Mouse (Mus musculus) CD4-positive, CD25-positive, alpha-beta regulatory T cell, adult 2 months (primary cell): ENCODE measurements at regions not wholly inside any gene's neighbourhood (a gene's known extent, or its start where the extent isn't known, plus 50 kb on each side); places are given as distances from the start of the nearest gene placed in this dataset.

Experiments used
- DNase-seq: peaks from one replicate; pipeline ENCODE4 v3.0.0-alpha.2; 2012; ENCODE audit warnings: low read depth, low spot score

DNA sequence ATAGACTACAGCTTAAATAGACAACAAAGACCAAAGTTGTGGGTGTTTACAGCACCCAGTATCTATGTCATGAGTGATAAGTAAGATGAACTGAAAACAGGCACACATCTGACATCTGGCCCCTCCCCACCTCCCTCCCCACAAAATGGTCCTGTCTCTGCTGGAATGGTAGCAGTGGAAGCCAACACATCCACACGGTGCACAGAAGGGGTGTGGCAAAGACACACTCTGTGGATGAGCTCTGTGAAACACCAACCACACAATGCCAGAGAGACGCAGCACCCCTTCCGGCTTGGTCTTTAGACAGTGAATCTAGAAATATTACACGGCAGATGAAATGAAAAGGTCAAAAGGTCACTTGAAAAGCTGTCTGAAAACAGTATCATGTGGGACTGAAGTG is 85.6 kb downstream of the Fgf18 start:
- no peak for DNase-seq

DNA sequence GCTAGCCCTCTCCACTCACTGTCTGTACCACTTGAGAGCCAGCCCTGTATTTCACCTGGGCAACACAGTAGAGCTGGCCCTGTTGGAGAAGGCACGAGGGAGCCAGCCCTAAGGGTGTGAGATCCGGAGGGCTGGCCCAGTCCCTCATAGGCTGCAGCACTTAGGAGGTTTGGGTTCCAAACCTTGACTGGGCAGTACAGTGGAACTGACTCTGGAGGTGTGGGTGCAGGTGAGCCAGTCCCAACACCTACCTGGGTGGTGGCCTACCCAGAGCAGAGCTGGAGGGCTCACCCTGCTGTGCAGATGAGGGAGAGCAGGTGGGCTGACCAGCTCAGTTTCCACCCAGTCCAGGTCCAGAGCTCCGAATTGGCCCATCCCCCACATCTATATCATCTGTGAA is 86.8 kb downstream of the Fgf18 start:
- DNase-seq, result no peak

DNA sequence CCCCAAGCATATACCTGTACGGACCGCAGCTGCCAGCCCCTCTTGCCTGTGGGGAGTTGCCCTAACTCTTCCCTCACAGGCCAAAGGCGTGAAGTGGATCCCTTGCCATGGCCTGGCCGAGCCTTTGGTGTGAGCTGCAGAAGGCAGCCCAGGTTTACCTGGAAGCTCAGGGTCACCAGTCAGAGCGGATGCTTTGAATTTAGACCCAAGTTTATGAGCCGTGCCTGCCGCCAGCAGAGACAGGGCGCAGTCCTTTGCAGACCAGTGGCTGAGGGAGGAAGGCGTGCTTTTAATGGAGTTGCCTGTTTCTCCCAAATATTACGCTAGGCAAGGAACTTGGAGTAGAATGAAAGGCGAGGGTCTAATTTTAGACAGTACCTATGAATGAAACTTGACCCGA is 97.0 kb downstream of the Fgf18 start:
- no peak for DNase-seq

DNA sequence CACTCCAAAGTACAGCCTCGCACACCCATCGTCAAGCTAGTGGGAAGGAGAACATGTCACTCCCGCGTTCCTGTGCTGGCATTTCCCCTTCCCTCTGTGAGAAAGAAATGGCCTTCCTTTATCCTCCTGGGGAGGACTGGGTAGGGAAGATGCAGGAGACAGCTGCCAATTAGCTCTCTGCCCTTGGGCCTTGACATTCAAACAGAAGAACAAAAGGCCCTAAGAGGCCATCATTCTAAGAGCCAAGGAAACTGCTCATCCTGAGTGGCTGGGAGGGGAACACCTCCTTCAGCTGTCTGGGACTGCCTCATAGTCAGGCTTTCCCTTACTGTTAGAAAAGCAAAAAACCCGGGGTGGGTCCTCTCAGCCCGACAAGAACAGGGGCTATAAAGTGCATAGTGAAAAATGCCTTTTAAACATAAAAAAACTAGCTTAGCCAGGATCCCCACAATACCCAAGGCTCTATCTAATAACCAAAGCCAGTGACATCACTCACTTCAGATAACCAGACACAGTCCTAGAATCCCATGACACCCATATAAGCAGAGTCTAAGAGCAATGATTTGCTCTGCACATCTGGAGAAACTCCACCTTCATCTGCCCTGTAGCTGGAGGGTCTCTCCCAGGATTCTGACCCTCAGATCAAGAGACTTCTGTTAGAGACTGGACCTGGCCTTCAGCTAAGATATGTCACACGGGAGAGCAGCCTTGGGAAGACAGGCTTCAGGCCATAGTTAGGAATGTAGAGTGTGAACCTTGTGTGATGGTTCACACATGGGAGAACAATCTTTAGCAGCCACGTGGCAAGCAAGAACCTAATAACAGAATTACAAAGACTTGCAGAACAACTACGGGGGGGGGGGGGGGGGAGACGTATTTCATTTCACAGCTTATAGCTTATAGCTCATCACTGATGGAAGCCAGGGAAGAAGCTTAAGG is 107.1 kb downstream of the Fgf18 start:
- no peak for DNase-seq

DNA sequence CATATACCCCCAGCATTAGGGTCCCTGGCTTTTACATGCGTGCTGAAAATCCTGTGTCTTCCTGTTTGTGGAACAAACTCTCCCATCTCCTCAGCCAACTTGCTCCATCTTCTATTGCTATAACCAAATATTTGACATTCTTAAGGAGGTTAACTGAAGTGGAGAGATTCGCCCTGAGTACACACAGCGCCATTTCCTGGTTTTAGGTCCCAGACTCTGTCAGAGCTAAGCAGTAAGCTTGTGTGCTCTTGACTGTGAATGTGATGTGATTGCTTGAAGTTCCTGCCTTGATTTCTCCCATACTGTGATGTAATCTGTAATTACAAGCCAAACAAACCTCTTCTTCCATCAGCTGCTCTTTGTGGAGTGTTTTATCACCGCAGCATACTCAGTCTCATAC is 110.8 kb downstream of the Fgf18 start:
- DNase-seq, result no peak

DNA sequence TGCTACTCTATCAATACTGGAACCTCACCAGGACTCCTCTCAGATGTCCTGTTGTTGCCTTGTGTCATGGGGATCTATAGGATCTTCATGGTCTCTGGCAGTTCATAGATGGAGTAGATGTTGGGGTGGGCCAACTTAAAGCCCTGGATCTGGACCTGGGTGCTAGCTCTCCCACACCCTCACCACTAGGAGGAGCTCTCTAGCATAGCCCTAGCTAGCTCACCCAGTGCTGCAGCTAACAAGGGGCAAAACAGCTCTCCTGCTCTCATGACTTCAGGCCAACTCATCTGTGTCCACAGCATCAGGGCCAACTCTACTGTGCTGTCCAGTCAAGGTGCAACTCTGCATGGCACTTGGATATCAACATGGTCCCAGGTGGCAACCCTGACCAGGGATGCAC is 118.3 kb downstream of the Fgf18 start:
- peak; percentile 56 for DNase-seq

DNA sequence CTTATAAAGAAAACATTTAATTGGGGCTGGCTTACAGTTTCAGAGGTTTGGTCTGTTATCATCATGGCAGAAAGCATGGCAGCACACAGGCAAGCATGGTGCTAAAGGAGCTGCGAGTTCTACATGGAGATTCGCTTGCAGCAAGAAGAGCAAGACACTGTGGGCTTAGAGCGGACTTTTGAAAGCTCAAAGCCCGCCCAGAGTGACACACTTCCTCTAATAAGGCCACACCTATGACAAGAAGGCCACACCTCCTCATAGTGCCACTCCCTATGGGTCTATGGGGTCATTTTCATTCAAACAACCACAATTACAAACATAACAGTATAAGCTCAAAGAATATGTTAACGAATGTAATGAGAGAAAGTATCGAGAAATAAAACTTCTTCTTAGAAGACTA is 120.1 kb downstream of the Fgf18 start:
- DNase-seq, result no peak

DNA sequence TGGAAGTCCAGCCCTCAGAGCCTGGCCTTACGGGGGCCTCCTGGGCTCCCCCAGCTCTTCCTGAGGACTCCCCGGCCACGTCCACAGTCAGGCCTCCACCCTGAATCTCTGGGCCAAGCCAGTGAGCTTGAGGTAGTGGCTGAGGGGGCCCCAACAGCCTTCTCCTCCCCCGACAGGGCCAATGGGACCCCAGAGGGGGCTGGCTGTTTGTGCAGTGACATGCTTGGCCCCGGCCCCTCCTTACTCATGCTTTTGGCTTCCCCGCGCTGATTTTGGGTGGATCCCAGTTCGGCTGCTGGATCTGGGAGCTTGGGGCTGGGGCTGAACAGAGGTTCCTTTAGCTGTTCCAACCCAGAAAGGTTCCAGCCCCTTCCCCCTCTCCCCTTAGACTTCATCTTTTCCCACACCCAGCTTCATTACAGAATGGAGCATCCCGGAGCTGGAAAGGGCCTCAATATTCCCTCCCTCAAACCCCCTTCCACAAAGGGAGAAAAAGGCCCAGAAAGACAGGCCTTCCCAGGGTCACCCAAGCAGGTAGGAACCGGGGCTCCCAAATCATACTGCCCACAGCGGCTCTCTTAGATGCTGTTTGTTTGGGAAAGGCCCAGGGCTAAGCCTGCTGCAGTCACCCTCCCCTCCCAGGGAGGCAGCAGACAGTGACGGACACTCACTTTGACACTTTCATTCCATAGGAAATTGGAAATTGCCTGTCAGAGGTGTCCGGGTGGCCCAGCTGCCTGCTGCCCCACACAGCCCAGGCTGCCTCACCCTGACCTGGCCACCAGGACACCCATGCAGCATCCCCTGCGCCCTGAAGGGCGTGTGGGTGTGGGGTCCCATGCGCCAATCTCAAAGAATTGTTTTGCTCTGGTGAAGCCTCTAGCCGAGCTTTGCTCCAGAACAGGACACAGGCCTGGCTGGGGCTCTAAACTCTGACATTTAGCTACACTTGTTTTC is 133.7 kb downstream of the Fgf18 start:
- DNase-seq, result no peak

DNA sequence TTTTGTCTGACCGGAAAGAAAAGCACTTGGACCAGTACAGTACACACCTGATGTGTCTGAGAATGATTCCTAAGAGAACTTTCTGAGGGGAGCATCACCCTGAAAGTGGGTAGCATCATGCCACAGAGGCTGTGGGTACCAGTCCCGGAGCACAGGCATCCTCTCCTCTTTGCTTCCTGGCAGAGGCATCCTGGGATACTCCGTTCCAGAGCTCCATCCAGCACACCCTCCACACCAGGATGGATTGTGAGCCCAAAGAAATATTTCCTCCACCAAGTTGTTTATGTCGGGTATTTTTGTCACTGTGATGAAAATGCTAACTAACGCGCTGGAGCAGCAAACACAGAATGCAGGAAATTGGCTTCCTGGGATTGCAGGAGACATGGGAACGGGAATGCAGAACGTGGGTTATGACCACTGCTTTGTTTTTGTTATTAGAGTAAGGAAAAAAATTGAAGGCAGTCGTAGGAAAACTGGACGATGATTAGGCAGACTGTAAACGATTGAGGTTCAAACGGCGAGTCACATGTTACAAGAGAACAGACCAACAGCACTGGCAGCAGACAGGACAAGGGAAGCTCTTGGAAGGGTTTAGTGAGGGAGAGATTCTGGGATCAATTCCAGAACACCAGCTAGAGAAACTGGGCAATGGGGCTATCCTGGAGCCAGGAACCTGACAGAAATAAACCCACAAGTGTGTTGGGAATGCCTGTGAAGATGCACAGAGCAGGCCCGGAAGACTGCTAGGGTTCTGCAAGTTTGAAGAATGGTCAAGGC is 134.6 kb downstream of the Fgf18 start:
- DNase-seq, result no peak

DNA sequence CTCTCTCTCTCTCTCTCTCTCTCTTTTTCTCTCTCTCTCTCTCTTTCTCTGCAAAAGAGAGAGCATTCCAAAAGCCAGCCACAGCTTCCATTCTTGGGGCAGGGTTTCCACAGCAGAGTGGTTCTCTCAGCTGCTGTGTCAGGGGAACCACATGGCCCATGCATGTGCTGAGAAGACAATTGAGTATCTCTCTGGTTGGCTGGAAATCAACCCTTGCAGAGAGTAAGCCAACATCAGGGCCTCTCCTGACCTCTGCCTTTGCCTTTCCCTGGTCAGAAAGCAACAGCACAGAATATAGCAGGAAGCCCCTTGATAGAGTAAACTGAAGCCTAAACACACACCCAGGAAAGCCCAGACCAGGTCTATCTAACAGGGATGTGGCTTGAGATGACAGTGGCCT is 138.6 kb downstream of the Fgf18 start:
- no peak for DNase-seq

DNA sequence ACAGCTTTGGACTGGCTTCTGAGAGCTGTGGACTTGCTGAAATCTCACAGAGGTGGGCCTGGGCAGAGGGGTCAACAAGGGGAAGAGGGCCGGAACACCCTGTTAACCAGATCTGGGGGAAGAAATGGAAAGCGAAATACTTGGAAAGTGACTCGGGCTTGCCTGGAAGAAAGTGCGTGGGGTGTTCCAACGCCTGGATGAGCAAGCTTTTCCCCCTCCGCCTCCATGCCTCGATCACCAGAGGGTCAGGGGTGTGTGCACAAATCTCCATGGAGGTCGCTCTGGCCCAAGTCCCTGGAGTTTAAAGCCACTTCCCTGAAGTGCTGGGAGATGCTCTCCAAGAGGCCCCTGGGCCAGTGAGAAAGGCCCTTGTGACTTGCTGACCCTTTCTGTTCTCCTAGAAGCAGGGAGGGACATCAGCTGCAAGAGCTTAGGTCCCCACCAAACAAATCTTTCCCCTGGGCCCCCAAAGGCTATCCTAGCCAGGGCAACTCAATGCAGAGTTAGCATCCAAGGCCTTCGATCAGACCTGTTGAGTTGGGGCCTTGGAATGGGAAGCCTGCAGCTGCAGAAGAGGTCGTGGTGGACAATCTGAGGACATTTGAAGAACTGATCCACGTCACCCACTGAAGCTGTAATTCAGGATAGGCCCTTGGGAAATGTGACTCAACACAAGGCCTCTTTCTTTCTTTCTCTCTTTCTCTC is 139.2 kb downstream of the Fgf18 start:
- no peak for DNase-seq

DNA sequence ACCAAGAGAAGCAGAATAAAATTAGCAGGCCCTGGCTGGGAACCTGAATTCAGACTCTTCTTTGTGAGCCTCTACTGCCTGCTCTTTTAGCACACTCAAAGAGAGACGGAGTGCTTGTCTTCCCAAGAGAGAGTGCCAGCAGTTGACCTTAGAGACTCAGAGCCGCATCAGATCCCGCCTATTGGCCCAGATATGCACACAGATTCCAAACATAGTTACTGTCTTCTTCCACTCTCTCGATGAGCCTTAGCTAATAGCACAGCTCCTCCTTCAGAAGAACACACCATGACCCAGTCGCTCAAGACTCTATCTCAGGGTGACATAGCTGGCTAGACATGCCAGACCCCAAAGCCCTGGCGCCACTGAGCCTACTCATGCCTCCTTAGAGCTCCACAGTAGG is 139.8 kb downstream of the Fgf18 start:
- DNase-seq, result no peak

DNA sequence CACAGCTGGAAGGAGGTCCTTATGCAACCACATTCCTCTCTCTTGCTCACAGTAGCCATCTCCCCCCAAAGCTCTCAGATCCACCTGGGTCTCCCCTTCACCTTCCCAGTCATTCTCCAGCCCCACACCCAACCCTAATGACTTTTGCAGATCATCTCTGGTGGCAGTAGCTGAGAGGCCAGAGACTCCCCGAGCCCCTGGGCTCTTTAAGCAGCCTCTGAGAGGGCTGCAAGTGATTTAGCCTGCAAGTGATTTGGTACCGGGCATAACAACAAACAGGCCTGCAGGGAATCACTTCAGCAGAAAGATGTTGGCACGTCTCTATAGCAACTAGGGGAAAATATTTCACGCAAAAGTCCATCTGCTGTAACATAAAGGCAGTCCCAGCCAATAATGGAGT is 142.0 kb downstream of the Fgf18 start:
- no peak for DNase-seq

DNA sequence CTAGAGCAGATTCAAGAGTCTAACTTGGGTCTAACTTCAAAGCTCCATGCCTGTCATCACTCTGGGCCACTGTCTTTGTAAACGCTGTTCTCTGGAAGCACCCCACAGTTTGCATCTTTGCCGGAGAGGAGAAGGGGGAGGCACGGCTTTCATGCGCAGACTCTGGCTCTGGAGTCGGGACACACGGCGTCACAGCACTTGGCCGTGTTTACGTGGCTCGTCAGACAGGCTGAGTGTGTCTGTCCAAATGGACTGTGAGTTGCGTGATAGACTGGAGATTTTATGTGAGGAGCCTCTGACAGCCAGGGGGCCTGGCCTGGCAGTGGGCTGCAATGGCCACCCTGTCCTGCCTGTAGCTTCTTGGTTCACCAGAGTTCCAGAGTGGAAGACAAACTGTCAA is 142.6 kb downstream of the Fgf18 start:
- DNase-seq, result no peak

DNA sequence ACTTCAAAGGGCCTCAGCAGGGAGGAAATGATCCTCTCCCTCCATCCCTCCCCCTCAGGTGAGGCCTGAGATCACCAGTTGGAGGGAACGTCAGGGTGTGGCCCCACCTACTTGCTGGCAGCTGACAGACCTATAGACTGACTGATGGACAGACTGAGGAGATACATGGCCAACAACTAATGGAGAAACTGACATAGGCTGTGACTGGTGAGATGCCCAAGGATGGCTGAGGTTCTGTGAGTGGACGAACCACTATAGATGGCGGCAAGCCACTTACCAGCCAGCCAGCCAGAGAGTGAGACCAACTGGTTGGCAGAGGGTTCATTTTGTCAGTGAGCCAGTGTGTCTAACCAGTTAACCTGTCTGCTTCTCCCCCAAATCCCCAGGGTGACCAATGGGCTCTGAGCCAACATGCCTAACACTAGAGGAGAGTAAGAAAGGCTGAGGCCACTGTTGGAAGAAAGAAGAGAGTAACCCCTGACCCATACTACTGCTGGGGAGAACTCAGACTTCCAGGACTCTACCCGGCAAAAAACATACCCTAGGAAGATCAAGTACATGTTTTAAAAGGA is 147.4 kb downstream of the Fgf18 start:
- DNase-seq, result no peak

DNA sequence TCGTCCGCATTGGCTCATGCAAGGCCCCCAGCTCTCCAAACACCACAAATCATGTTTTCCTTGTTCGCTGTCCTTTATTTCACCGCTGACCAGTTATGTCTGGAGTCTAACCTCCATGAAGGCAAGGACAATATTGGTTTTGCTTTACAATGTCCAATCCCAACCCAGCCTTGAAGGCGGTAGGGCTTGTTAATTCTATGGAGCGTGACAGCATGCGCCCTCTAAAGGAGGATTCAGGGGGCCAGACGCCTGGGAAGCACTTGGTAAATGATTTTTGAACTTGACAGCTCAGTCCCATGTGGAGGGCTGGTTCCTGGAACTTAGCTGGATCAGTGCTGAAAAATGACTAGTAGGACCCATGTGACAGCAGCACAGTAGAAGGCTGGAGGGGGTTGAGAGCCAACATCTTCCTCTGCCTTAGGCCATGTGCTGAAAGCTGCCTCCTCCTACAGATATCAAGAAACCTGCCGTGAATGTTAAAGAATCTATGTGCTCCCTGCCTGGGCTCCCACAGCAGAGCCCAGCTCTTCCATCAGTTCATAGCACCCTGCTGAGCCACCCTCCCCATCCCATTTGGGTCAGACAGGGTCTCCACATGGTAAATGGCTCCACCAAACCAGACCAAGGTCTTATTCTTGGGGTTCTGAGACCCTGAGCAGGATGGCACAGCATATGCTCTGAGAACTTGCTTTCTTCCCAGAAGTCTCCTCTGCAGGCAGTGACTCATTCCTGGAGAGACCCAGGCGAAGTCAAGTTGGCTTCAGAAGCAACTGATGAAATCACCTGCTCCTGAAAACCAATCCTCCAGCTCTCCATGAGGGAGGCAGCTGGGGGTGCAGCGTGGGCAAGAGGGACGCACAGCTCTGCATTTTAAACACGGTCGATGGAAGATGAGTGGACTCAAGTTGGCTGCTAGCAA is 148.3 kb downstream of the Fgf18 start:
- no peak for DNase-seq

DNA sequence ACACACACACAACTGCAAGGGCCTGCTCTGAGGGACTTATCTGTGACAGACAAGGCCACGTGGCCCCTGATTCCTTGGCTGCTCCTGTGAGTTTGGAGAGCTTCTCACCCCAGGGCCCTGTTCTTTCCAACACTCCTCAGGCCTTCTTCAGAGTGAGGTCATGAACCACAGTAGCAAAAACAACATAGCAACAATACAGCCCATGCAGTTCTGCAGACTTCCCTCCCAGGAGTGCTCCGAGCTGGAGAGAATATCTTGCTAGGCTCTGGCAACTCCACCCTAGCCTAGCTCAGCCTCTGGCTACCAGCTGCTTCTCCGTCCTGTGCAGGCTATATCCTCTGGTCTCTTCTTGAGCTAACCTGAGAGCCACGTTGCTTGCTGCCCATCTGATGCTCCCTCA is 152.8 kb downstream of the Fgf18 start:
- DNase-seq, result no peak

DNA sequence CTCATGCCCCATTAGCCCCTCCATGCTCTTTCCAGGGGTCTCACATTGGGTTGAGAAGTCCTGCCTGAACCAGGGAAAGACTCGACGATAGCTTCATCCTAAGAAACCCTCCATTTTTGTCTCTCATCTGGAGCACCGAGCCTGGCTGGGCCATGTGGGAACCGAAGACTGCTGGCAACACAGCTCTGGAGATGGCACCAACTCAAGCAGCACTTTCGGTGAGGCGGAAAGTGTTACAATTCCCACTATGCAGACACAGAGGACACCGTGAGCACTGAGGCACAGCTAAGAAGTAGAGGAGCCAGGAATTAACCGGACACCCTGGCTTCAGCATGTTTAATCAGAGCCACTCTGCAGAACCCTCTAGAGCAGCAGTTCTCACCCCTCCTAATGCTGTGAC is 153.8 kb downstream of the Fgf18 start:
- DNase-seq, result no peak

DNA sequence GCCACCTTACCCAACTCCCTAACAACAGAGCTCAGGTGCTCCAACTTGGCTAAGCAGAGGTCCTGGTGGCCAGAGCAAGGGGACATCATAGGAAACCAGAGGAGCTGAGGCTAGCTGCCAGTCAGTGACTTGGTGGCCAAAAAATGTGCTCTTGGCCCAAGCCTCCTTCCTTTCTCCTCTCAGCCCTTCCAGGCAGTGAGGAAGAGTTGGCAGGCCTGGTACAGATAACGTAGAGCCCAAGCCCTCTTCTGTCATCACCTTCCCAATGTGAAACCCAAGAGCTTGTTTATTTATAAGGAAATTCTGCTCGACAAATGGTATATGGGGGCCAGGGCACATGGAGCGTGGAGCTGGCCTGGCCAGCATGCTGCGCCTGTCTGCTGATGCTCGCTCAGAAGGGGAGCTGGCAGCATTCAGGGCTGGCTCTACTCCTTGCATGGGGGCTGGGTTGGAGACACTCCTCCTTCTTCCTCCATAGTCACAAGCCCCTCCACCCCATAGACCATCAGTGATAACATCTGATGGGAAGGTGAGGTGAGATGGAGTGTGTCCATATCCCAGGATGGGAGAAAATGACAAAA is 156.1 kb downstream of the Fgf18 start:
- DNase-seq, result no peak
